Mouse (Mus musculus): Measurements from ENCODE around the gene Vwa3a.

DNA sequence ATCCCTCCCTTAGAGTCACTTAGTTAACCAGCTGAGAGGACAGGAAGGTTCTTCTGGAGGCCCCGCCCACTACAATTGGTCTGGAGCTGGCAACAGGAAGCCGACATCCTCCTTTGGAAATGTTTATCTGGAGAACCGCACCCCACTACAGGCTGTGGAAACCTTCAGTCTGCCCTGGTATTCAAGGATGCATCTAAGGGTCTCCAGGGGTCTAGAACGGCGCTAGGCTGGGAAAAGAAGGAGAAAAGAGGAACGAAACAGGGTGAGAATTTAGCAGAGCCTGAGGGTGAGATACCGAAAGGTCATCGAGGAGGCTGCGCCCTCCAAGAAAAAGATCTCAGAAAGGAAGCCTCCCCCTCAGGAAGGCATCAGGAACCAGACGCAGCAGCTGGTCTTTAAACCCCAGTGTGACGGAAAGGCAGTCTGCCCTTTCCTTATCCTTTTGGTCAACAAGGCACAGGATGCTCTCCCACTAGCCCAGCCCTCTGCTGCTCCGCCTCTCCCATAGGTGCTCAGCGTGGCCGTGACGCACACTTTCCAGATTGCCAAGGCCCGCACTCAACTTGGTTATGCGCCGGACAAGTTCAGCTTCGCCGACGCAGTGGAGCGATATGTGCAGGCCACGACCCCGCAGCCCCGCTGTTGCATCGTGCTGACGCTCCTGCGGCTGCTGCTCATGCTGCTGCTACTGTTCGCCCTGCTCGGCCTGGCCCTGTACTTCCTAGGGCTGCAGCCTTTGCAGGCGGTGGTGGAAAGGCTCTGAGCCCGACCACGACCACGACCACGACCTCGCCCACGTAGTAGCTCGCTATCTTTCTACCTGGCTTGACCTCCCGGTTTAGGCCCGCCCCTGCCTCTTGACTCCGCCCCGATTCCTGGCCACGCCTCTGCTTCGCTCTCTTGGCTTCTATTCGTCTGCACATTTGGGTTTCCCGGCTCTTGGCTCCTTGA, 91.6 kb downstream of the Vwa3a start:
- TF ChIP-seq CTCF (IDR thresholded peaks at IDR 0.05; ENCODE audit: low read depth, low read length), result no peak
- no peak for TF ChIP-seq POLR2A (IDR thresholded peaks at IDR 0.05; ENCODE audit: insufficient read depth, low read length)

All from ES-Bruce4 (cell line).